Mouse (Mus musculus) E14TG2a.4 (cell line): ENCODE results near the gene Krt42.

Source experiments
- CTCF ChIP-seq: conservative IDR thresholded peaks from 2 replicates; pipeline ENCODE4 v1.5.1; 2014; ENCODE audit warnings: low read length
- NANOG ChIP-seq: IDR thresholded peaks from 2 replicates; pipeline ENCODE4 v1.6.1; 2014; ENCODE audit warnings: borderline replicate concordance, low read length, mixed read lengths
- POU5F1 ChIP-seq: IDR thresholded peaks from 2 replicates; pipeline ENCODE4 v1.6.1; 2014; ENCODE audit warnings: low read length, borderline replicate concordance

- no peak for TF ChIP-seq CTCF
- TF ChIP-seq POU5F1: no peak
- TF ChIP-seq NANOG: no peak
Observed at GRCm38 (mm10) chr11:100262058-100262980, 7.4 kb downstream of the Krt42 start.
